Mouse (Mus musculus) limb, embryonic 11.5 days (tissue): ENCODE measurements at regions not wholly inside any gene's neighbourhood (a gene's known extent, or its start where the extent isn't known, plus 50 kb on each side); places are given as distances from the start of the nearest gene placed in this dataset.

ENCODE experiments used
- ATAC-seq: fragments of 200-750 bp; cut with Nextera tagmentation; 2 replicates; pipeline ENCODE4 v1.8.0; 2017; ENCODE audit warnings: low read depth; ENCODE audit not compliant: insufficient number of reproducible peaks, low FRiP score, low TSS enrichment
- DNase-seq: peaks from one replicate; pipeline ENCODE4 v3.0.0-alpha.2; 2015; ENCODE audit warnings: low spot score
- H3K27ac ChIP-seq: fragments of 300-500 bp; sonication (generic); replicated peaks from 2 replicates; pipeline ENCODE4 v1.5.1; 2014; ENCODE audit warnings: low read depth, mild to moderate bottlenecking, low read length
- H3K27me3 ChIP-seq: fragments of 300-500 bp; sonication (generic); 2 replicates; pipeline ENCODE4 v1.6.1; 2014; ENCODE audit warnings: mild to moderate bottlenecking, low read length, mixed read lengths; ENCODE audit not compliant: control insufficient read depth, insufficient read depth
- H3K36me3 ChIP-seq: fragments of 300-500 bp; sonication (generic); 2 replicates; pipeline ENCODE4 v1.6.1; 2014; ENCODE audit warnings: mild to moderate bottlenecking, low read length, moderate library complexity, mixed read lengths; ENCODE audit not compliant: control insufficient read depth, insufficient read depth
- H3K4me1 ChIP-seq: fragments of 300-500 bp; sonication (generic); 2 replicates; pipeline ENCODE4 v1.6.1; 2014; ENCODE audit warnings: low read length, mixed read lengths; ENCODE audit not compliant: control insufficient read depth, insufficient read depth
- H3K4me2 ChIP-seq: fragments of 300-500 bp; sonication (generic); 2 replicates; pipeline ENCODE4 v1.6.1; 2014; ENCODE audit warnings: low read depth, mild to moderate bottlenecking, moderate library complexity; ENCODE audit not compliant: severe bottlenecking
- H3K4me3 ChIP-seq: fragments of 300-500 bp; sonication (generic); 2 replicates; pipeline ENCODE4 v1.5.1; 2014; ENCODE audit warnings: low read depth, low read length
- H3K9ac ChIP-seq: fragments of 300-500 bp; sonication (generic); 2 replicates; pipeline ENCODE4 v1.6.1; 2014; ENCODE audit warnings: mild to moderate bottlenecking, low read length
- H3K9me3 ChIP-seq: fragments of 300-500 bp; sonication (generic); 2 replicates; pipeline ENCODE4 v1.6.1; 2016; ENCODE audit warnings: low read length; ENCODE audit not compliant: control insufficient read depth
- WGBS: fragments of 180-500 bp; shearing (Covaris S2); extraction: QIAGEN DNeasy Blood & Tissue Kit; methylation state at CpG from one replicate; pipeline ENCODE4 v1.1.7; 2014; 5-methylcytosine and 5-hydroxymethylcytosine counted together

DNA sequence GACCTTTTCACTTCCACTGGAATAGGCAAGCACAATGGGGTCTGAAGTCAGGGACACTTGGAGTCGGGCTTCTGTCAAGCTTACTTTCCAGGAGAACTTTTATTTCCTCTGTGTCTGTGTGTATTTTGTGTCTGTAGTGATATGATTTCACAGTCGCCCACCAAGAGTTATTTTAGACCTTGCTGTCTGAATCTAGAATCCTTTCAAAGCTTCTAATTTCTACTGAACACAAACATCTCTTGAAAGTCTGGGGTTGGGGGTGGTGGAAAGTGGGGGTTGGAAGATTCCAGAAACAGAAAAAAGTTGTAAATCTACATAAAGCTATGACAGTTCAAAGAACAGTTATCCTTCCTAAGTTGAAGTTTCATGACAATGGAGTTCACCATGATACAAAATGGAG is 164.0 kb upstream of the Foxa2 start:
- Histone ChIP-seq H3K36me3 (no peaks in the 10 kb centered on the region), H3K4me2 (no peak overlapping the region), H3K27ac (no peak overlapping the region), H3K4me1 (no peaks in the 10 kb centered on the region), H3K27me3 (no peaks in the 10 kb centered on the region), H3K9ac (no peak overlapping the region), H3K4me3 (no peak overlapping the region), H3K9me3 (no peaks in the 10 kb centered on the region)
- 76% methylated on average over 2 of the region's 2 CpGs for WGBS
- no peak for DNase-seq
- ATAC-seq: no peak

DNA sequence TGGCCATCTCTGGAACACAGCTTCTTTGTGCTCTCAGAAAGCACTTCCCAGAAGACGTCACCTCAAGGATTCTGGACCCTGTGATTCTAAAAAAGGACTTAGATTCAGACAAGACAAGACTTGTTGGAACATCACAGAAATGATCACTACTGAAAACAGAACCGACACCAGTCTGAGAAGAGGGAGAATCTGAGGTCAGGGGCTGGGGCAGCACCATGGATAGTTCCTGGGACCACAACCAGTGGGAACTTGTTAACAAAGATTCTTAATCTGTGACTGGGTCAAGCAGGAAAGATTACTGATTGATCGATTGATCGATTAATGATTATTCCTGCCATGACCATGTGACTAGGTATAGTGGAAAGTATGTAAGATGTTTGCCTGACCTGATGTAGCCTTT is 170.4 kb upstream of the Foxa2 start:
- no peak overlapping the region for H3K27ac ChIP-seq
- no peaks in the 10 kb centered on the region for H3K9me3 ChIP-seq
- no peaks in the 10 kb centered on the region for H3K36me3 ChIP-seq
- H3K4me2 ChIP-seq: no peak overlapping the region
- H3K4me3 ChIP-seq: no peak overlapping the region
- WGBS: 81% methylated on average over 4 of the region's 4 CpGs
- H3K27me3 ChIP-seq: no peaks in the 10 kb centered on the region
- DNase-seq: peak; percentile 38
- ATAC-seq: no peak
- no peak overlapping the region for H3K9ac ChIP-seq
- H3K4me1 ChIP-seq: no peaks in the 10 kb centered on the region

DNA sequence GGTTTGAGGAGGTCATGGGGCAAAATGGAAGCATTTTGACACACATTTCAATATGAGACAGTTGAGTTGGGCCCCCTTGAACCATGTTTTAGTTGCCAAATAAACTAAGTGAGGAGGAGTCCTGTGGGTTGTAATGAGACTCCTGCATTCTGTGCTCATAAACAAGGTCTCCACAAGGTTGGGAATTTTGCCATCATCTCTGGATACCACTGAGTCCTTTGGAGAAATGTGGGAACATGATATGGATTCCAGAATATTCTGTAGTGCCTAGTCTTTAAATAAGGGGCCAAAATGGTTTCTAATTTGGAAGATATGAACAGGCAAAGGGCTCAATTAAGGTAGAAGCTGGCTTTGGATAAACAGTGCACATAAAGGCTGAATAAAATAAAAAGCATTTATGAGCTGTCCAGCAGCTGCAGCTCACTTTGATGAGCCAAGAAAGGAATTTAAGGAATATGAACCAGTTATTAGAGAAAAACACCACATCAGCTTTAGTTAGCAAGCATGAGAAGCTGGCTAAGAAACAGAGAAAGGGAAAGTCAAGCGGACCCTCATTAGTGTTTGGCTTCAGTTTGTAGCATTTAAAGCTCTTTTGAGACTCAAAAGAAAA is 161.3 kb upstream of the Sstr4 start:
- H3K4me1 ChIP-seq: no peaks in the 10 kb centered on the region
- DNase-seq: no peak

DNA sequence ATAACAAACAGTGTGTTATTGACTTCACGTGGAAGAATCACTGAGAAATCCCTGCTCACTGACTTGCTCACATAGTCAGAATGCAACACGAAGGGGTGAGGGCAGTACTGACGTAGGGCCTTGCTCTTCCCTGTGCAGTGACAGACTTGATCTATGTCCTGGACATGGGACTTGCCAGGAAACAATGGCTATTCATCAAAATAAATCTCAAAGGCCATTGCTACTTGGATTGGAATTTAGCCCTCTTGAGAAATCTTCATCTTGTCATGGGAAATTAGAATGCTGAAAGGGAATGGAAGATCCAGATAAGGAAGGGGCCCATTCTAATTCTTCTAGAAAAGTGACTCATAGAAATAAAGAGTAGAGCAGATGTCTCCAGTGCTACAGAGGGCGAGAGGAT is 158.0 kb upstream of the Sstr4 start:
- Histone ChIP-seq H3K4me1 (no peaks in the 10 kb centered on the region), H3K36me3 (no peaks in the 10 kb centered on the region), H3K27ac (no peak overlapping the region), H3K4me3 (no peak overlapping the region), H3K9ac (no peak overlapping the region), H3K4me2 (no peak overlapping the region), H3K9me3 (no peaks in the 10 kb centered on the region), H3K27me3 (no peaks in the 10 kb centered on the region)
- no peak; the same call in 1 of the 2 replicates for ATAC-seq
- WGBS: 77% methylated on average over 4 of the region's 4 CpGs
- DNase-seq: no peak

More for the DNA sequence above, 161.3 kb upstream of the Sstr4 start:
- WGBS: 77% methylated on average over 1 of the region's 1 CpGs
- H3K27me3 ChIP-seq: no peaks in the 10 kb centered on the region
- H3K9me3 ChIP-seq: no peaks in the 10 kb centered on the region
- H3K9ac ChIP-seq: no peak overlapping the region
- no peak overlapping the region for H3K4me2 ChIP-seq
- no peaks in the 10 kb centered on the region for H3K36me3 ChIP-seq
- H3K27ac ChIP-seq: no peak overlapping the region
- no peak overlapping the region for H3K4me3 ChIP-seq
- ATAC-seq: no peak

DNA sequence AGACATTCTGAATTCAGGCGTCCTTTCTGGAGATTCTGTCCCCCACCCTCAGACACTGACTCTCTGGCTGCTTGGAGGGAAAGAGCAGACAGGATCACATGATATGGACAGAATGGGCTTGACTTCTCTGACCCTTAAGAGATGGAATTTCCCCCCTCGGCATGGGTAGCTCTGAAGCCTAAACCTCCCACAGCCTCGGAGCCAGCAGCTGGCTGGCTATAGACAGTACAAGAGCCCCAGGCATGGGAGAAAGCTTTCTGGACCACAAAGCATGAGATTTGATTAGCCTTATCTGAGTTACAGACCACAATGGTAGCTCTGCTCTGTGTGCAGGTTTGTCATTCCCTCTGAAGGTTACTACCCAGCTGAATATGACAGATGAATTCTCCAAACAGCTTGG is 156.1 kb upstream of the Sstr4 start:
- H3K27ac ChIP-seq: no peak overlapping the region
- no peak overlapping the region for H3K4me3 ChIP-seq
- H3K36me3 ChIP-seq: no peaks in the 10 kb centered on the region
- H3K27me3 ChIP-seq: no peaks in the 10 kb centered on the region
- H3K4me1 ChIP-seq: no peaks in the 10 kb centered on the region
- DNase-seq (no peak), ATAC-seq (no peak)
- 65% methylated on average over 3 of the region's 3 CpGs for WGBS
- H3K9me3 ChIP-seq: no peaks in the 10 kb centered on the region
- H3K9ac ChIP-seq: no peak overlapping the region
- H3K4me2 ChIP-seq: no peak overlapping the region

DNA sequence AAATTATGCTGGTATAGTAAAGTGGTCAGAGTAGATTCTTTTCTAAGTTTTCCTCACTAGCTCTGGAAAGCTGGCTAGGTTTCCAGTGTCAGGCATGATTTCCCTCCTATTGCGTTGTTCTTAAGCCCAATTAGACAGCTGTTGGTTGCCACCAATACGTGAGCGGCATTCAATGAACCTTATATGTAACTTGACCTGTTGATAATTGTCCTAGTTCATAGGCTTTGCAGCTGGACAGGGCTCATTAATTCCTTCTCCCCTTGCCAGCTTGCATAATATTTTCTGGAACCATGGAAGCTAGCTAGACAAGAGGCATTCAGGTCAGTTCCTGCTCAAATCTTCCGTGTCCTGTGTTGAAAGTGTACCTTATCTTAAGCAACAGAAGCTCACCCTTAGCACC is 152.9 kb upstream of the Sstr4 start:
- H3K27ac ChIP-seq: no peak overlapping the region
- DNase-seq (no peak), ATAC-seq (no peak)
- H3K9ac ChIP-seq: no peak overlapping the region
- H3K27me3 ChIP-seq: no peaks in the 10 kb centered on the region
- H3K4me2 ChIP-seq: no peak overlapping the region
- 71% methylated on average over 4 of the region's 4 CpGs for WGBS
- no peaks in the 10 kb centered on the region for H3K9me3 ChIP-seq
- H3K4me3 ChIP-seq: no peak overlapping the region
- H3K36me3 ChIP-seq: no peaks in the 10 kb centered on the region
- no peaks in the 10 kb centered on the region for H3K4me1 ChIP-seq

DNA sequence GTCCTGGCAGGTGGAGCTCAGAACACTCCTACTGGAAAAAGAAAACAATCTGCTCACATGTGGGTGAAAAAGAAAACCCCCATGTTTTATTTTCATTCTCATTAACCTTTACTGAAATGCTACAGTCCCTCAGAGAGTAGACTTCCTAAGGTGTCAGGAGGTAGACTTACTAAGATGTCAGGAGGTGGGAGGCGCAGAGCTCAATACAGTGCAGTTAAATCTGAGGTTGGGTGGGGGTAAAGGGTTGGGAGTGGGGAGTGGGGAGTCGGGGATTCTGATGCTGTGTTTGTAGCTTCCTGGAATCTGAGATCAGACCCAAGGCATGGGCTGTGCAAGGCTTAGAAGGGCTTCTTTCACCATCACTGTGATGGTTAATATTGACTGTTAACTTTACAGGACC is 149.6 kb upstream of the Sstr4 start:
- Histone ChIP-seq H3K9ac (no peak overlapping the region), H3K27me3 (no peaks in the 10 kb centered on the region), H3K4me3 (no peak overlapping the region), H3K27ac (no peak overlapping the region), H3K9me3 (no peaks in the 10 kb centered on the region), H3K36me3 (no peaks in the 10 kb centered on the region), H3K4me2 (no peak overlapping the region), H3K4me1 (no peaks in the 10 kb centered on the region)
- no peak for ATAC-seq
- DNase-seq: no peak
- 70% methylated on average over 2 of the region's 2 CpGs for WGBS

DNA sequence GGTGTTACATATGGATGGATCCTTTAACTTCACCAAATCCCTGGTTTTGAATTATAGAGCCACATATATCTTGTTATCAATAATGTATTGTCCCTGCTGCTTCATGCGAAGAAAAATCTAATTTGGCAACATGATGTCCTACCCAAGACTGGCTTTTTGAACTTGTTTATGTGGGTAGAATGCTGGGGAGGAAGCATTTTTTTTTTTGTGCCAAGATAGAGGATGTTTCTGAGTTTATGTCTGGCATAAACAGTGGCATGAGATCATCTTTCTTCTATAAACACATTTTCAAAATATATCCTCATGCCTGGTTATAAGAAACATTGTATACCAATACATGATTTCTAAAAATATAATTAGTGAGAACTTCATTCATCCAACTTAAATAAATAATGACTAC is 144.2 kb upstream of the Sstr4 start:
- Histone ChIP-seq H3K9ac (no peak overlapping the region), H3K9me3 (no peaks in the 10 kb centered on the region), H3K27me3 (no peaks in the 10 kb centered on the region), H3K36me3 (no peaks in the 10 kb centered on the region), H3K4me1 (no peaks in the 10 kb centered on the region), H3K4me2 (no peak overlapping the region), H3K27ac (no peak overlapping the region), H3K4me3 (no peak overlapping the region)
- 92% methylated on average over 1 of the region's 1 CpGs for WGBS
- ATAC-seq: no peak
- no peak for DNase-seq

DNA sequence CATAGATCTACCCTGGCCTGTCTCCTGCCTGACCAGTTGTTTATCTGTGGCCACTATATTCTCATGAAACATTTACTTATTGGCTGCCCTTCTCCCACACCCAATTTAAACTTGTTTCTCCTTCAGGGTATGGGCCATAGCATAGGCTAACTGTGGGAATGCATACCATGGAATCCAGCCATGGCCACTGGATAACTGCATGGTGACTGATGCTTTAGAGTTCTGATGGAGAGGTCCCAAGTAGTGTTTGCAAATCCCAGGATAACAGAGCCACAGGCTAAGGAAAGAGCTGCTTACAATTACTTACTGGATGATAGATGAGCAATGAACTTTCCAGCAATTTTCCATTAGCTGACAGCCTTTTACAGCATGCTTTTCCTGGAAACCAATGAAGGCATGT is 139.5 kb upstream of the Sstr4 start:
- no peaks in the 10 kb centered on the region for H3K27me3 ChIP-seq
- DNase-seq (no peak), ATAC-seq (no peak)
- no peak overlapping the region for H3K9ac ChIP-seq
- no peaks in the 10 kb centered on the region for H3K4me1 ChIP-seq
- no peak overlapping the region for H3K4me2 ChIP-seq
- no peaks in the 10 kb centered on the region for H3K36me3 ChIP-seq
- H3K9me3 ChIP-seq: no peaks in the 10 kb centered on the region
- no peak overlapping the region for H3K4me3 ChIP-seq
- H3K27ac ChIP-seq: no peak overlapping the region
